Mouse (Mus musculus) adrenal gland, postnatal 4 days (tissue): ENCODE results near the gene Gm47996. TPM values are rescaled to one million over a fixed set of nuclear protein-coding genes. Genes with fewer than 3 reads are reported as not detected.

Experiments used
- DNase-seq, 2 experiments: peaks; one replicate each; pipeline ENCODE4 v3.0.0; 2021 to 2022; ENCODE audit warnings: low spot score in 2 of 2, mixed read lengths in 2 of 2
- total RNA-seq, 2 experiments: library from RNA; stranded (reverse); gene quantifications; 2 replicates each; pipeline ENCODE4 v1.2.3; 2021

Gene Gm47996
- total RNA-seq, 2 experiments from 2014 or later, result not detected

DNA sequence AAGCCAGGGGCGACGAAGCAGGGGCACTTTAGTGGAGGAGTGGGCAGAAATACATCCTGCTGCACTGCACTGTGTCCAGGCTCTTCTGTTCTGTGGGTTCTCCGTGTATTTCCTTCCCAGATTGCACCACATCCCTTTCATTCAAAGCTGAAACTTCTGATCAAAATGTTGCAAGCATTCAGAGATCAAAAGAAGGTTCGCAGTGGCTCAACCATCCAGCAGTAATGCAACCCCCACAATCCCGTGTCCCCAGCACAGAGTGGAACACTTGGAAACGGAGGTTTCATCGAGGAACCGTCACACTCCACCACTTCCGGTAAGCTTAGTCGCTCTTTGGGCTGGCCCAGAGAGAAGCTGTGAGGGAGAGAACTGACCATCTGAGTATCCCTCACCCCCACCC, 35.2 kb downstream of the Gm47996 start:
- no peak for DNase-seq

DNA sequence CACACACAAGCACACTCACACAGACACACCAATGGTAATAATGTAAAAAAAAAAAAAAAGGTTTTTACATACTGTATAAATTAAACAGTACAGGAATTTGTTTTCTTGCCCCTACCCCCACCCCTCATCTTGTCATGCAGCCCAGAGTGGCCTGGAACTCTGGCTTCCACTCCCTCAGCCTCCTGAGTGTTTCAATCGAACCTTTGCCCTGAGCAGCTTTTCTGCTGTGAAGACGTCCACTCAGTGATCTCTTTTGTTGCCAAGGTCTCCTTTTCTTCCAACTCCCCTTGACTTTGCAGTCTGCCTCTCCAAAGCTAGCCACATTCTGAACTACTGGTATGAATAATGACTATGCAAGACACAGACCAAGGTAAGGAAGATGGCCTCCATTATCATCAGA, 35.9 kb downstream of the Gm47996 start:
- DNase-seq, result no peak

DNA sequence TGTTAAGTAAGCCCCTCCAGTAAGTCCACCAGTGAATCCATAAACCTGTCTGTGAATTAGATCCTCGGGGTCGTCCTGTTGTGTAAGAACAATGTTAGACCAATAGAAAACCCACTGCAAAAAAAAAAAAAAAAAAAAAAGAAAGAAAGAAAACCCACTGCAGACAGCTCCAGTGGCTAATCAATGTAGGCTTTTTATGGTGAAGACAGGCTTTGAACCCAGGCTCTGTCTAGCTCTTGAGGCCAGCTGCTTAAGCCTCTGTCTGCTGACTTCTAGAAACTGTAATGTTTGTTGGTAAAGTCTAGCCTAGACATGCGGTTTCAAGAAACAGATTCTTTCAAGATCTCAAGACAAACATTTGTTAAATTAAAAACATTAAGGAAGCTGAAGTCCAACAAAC, 40.2 kb downstream of the Gm47996 start:
- DNase-seq, result no peak

DNA sequence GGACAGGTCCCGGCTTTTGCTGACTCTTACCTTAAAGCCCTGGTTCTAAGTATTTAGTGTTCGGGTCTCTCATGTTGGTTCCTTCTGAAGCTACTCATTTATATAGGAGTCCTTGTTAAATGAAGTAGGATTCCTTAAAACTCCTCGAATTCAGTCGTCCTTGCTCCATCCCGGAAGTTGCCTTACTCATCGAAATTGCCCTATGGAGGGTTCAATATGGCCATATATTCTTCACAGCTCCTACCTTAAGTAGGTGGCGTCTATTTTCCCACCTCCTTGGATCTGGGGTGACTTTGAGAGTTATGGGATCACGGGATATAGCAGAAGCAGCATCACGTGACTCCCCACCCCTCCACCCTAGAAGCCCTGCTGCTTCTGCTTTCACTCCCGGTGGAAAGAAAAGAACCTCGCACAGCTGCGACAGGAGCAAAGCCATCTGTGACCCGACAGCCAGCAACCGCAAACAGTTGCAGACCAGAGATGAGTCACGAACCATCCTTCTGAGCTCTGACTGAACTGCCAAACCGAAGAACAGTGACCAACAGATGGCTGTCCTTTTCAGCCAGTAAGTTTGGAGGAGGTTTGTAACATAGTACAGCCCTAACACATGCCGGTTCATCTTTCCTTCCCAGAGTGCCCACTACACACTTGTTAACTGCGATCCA, 40.7 kb downstream of the Gm47996 start:
- DNase-seq, result no peak

DNA sequence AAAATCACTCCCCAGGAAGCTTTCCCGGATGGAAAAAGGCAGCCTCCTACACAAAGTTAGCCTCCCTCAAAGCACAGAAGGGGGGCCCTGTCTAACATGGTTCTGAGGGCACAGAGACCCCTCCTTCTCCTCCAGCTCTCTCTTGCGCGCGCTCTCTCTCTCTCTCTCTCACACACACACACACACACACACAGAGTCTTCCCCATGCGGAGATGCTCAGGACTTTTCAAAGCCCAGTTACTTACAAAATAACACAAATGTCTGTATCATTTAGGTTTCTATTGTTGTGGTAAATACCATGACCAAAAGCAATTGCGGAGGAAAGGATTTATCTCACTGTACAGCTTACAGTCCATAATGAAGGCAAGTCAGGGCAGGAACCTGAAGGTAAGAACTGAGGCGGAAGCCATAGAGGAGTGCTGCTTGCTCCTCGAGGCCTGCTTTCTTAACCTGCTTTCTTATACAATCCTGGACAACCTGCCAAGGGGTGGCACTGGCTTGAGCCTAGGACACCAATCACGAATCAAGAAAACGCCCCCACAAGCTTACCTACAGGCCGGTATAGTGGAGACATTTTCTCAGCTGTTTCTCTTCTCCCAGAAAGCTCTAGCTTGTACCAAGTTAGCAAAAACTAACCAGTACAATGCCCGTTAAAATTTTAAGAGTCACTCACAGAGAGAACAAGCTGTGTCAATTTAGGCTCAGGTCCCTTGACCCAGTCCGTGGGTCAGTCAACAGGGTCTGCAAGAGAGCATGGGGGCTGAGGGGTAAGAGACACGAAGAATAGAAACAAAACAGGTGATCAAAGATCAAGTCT, 41.5 kb downstream of the Gm47996 start:
- DNase-seq, result no peak

DNA sequence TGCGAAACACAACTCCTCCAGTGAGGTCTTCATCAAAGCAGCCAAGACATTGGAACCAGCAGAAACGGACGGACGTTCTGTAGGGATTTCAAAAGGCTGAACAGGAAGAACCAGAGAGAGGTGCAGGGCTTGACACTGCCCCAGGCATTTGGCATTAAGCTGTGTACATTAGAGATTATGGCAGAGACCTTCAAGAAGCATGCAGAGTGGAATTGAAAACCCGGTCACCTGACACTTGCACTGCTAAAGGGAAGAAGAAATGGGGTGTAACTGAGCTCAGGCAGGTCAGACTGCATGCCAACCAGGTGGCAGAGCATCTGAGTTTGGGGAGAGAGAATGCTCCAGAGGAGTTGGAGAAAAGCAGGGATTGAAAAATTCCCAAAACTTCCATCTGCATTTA, 45.5 kb downstream of the Gm47996 start:
- DNase-seq, result no peak

DNA sequence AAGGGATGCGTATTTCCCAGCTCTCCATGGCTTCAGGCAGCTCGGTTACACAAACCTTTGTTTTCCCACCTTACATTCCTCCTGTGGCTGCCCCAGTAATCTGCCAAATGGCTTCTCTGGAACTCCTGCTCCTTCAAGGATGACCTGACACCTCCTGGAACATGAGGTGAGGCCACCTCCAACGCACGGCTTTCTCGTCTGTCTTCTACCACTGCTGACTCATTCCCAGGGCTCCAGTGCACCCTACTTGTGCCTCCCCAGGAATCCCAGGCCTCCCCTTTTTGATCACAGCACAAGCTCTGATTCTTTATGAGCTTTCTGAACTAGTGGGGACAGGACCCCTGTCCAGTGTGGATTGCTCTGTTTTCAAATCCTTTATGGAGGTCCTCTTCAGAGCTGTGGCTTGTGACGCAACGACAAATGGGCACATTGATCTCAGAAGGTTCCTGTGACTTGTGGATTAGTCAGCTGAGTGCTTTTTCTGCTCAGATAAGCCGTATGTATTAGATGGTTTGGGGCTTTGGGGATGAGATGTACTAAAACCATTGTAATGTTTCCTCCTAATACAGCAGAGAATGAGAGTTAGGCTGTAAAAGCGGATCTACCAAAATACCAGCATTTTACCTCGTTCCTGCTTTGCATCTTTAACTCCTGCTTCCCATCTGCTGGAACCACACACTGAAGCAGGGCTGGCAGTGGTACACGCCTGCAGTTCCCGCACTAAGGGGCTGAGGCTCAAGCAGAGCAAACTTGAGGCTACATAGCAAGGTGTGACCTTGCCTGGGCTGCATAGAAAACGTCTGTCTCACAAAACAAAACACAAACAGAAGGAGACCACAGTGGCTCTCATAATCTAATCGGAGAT, 48.4 kb downstream of the Gm47996 start:
- no peak for DNase-seq

DNA sequence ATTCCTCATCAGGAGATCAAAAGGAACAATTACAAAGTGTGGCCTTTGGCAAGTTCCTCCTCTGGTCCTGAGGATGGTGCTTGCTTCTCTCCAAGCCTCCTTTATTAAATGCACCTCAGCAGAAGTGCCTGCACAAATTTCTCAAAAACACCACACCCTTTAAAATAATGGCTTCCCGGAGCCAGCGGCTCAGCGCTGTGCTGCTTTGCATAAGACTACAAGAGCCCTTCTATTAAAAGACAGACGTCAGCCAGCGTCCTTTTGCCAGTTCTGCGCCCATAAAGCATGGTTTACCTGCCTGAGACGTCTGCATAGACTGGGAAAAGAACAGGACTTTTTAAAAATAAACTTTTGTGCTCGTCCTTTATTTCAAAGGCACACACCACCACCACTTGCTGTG, 49.1 kb downstream of the Gm47996 start:
- no peak for DNase-seq

Other genes with a start within 250 kb of the Gm47996 start
- 10 to 100 TPM; 12.3 to 20.5 TPM for gene Hmcn1, start 216.7 kb upstream of the Gm47996 start, total RNA-seq
- gene Gm47985, start 27.6 kb upstream of the Gm47996 start, total RNA-seq, result not detected
- under 1 TPM in 1 of 2 experiments, not detected in 1; 0.17 TPM for gene Gm8947, start 17.8 kb upstream of the Gm47996 start, total RNA-seq
- gene Gm47995, start 11.7 kb upstream of the Gm47996 start, total RNA-seq, result not detected
- not detected for gene 3110040M04Rik, start 6.0 kb upstream of the Gm47996 start, total RNA-seq
- 100 to 1,000 TPM; 127 to 187 TPM for gene Ivns1abp, start 134.3 kb downstream of the Gm47996 start, total RNA-seq
- gene Swt1, start 218.3 kb downstream of the Gm47996 start, total RNA-seq, result 10 to 100 TPM; 16.7 to 18.9 TPM
- 10 to 100 TPM; 21.3 to 21.7 TPM for gene Trmt1l, start 218.4 kb downstream of the Gm47996 start, total RNA-seq